Mouse (Mus musculus) ES-E14 (cell line): ENCODE data around the gene Sar1b. TPM values are rescaled to one million over a fixed set of nuclear protein-coding genes. Genes with fewer than 3 reads are reported as not detected.
"Not testable (repeated sequence)": the region's sequence is repeated elsewhere in the genome, so short reads cannot be mapped to it uniquely, and the experiment has no call there.

Experiments used
- DNase-seq: peaks from one replicate; pipeline ENCODE4 v3.0.0-alpha.2; 2013; ENCODE audit warnings: low read depth, low spot score
- H3K27ac ChIP-seq: 2 replicates; pipeline ENCODE4 v1.5.1; 2012; ENCODE audit warnings: low read depth, mild to moderate bottlenecking, low read length, moderate library complexity, mixed read lengths; ENCODE audit not compliant: poor library complexity, insufficient read depth, severe bottlenecking
- H3K36me3 ChIP-seq: 2 replicates; pipeline ENCODE4 v1.6.1; 2012; ENCODE audit warnings: mild to moderate bottlenecking, low read length, moderate library complexity, mixed read lengths; ENCODE audit not compliant: control insufficient read depth, poor library complexity, insufficient read depth, severe bottlenecking
- H3K4me1 ChIP-seq, 2 experiments: fragments of 150-350 bp in 1 of 2; sonication (generic) in 1 of 2; 2 replicates each; pipeline ENCODE4 v1.6.1; 2012; ENCODE audit warnings: low read length in 2 of 2, mild to moderate bottlenecking in 1 of 2, mixed read lengths in 1 of 2; ENCODE audit not compliant: control insufficient read depth in 2 of 2, insufficient read depth in 2 of 2, poor library complexity in 1 of 2
- H3K4me3 ChIP-seq, 2 experiments: fragments of 150-350 bp in 1 of 2; sonication (generic) in 1 of 2; 2 replicates each; pipeline ENCODE4 v1.5.1; 2012; ENCODE audit warnings: low read length in 2 of 2, low read depth in 1 of 2, mild to moderate bottlenecking in 1 of 2, mixed read lengths in 1 of 2; ENCODE audit not compliant: insufficient read depth in 1 of 2, poor library complexity in 1 of 2, severe bottlenecking in 1 of 2
- H3K9ac ChIP-seq: 2 replicates; pipeline ENCODE4 v1.6.1; 2012; ENCODE audit warnings: low read depth, mild to moderate bottlenecking, low read length, mixed read lengths; ENCODE audit not compliant: poor library complexity, insufficient read depth, severe bottlenecking
- H3K9me3 ChIP-seq: fragments of 150-350 bp; sonication (generic); 2 replicates; pipeline ENCODE4 v1.6.1; 2012; ENCODE audit warnings: low read depth, mild to moderate bottlenecking, low read length; ENCODE audit not compliant: control insufficient read depth, insufficient read depth
- CHD2 ChIP-seq: IDR thresholded peaks from 2 replicates; pipeline ENCODE4 v1.6.1; 2014; ENCODE audit warnings: mild to moderate bottlenecking, low read depth, low read length, inconsistent platforms
- HCFC1 ChIP-seq: IDR thresholded peaks from 2 replicates; pipeline ENCODE4 v1.6.1; 2012; ENCODE audit warnings: low read length, inconsistent platforms, borderline replicate concordance; ENCODE audit not compliant: insufficient read depth
- MAFK ChIP-seq: IDR thresholded peaks from 2 replicates; pipeline ENCODE4 v1.6.1; 2014; ENCODE audit warnings: mild to moderate bottlenecking, low read depth, low read length, inconsistent platforms; ENCODE audit not compliant: insufficient read depth
- ZC3H11A ChIP-seq: IDR thresholded peaks from 2 replicates; pipeline ENCODE4 v1.6.1; 2012; ENCODE audit warnings: low read depth, mild to moderate bottlenecking, inconsistent platforms, low read length, borderline replicate concordance
- ZNF384 ChIP-seq: IDR thresholded peaks from 2 replicates; pipeline ENCODE4 v1.6.1; 2012; ENCODE audit warnings: low read depth, low read length, inconsistent platforms
- in situ Hi-C, 2 experiments: fragments of 600-800 bp; cut with MboI; formaldehyde crosslinking; loops; one replicate each; pipeline ENCODE4 v1.15.1; 2025; ENCODE audit warnings: low sequenced_read_pairs in 2 of 2, inconsistent platforms in 1 of 2; ENCODE audit not compliant: unreplicated experiment in 2 of 2
- total RNA-seq: library from RNA; depleted of rRNA; stranded (reverse); fragments of 300-350 nt; gene quantifications from 2 replicates; pipeline ENCODE4 v1.2.3, GENCODE M21; 2012

Gene Sar1b
- total RNA-seq, 1 experiment: 86.1 TPM

DNA sequence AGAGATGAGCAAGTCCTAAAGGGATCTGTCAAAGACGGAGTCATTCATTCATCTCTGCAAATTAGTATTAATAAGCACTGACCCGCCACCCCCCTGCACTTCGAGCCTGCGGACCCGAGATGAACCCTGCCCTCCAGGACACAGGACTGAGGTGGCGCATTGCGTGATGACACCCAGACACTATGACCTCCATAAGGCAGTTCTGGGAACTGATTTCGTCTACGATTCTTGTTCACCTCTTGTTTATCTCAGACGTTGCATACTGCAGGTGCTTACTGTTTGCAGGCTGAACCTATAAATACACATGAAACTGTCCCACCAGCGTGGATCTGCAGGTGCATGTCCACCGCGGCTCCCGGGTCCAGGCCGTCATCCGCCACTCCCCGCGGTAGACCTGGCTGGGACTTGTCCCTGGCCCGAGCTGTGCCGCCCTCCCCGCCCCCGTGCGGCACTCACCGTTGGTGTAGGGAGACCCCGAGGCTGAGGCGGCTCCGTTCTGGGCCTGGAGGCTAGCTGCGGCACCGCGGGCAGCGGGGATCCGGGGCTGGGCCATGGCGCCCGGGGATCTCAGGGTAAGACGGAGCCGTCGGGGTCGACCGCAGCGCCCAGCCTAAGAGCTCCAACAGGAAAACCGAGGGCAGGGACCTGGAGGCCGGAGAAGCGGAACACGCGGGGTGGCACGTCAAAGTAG, 7.7 kb upstream of the Sar1b start:
- Histone ChIP-seq H3K36me3 (no peaks in the 10 kb centered on the region), H3K4me3 (peak overlapping the region; percentile 79 to 92), H3K4me1 (no peaks in the 10 kb centered on the region), H3K9ac (peak overlapping the region; percentile 83), H3K9me3 (no peaks in the 10 kb centered on the region), H3K27ac (no peak overlapping the region)
- DNase-seq: no peak
- TF ChIP-seq CHD2: no peak
- TF ChIP-seq HCFC1: 0 out of 2 replicates have a peak, but pooled peaks have one; percentile 38
- in situ Hi-C loops: no loop called here

DNA sequence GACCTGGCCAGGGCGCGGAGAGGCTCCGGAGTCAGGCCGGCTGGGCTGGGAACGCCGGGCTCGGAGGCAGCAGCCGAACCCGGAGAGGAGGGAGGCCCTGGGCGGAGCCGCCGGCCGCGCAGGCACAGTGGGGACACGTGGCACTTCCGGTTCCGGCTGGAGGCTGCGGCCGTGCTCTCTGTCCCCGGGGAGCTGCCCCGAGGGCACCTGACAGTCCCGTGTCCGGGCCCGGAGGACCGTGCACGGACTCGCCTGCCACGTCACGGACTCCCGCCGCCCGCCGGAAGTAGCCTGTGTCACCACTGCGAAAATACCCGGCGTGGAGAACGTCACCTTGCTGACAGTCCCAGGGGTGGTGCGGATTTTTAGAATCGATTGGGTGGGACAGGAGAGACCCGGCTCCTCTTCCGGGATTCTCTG, 7.1 kb upstream of the Sar1b start:
- Histone ChIP-seq H3K9me3 (no peaks in the 10 kb centered on the region), H3K36me3 (no peaks in the 10 kb centered on the region), H3K4me3 (peak overlapping the region; percentile 79 to 92), H3K9ac (peak overlapping the region; percentile 83), H3K4me1 (no peaks in the 10 kb centered on the region), H3K27ac (no peak overlapping the region)
- in situ Hi-C loops: no loop called here
- peak; percentile 76 for DNase-seq
- peak; percentile 76 for TF ChIP-seq HCFC1
- no peak for TF ChIP-seq CHD2

DNA sequence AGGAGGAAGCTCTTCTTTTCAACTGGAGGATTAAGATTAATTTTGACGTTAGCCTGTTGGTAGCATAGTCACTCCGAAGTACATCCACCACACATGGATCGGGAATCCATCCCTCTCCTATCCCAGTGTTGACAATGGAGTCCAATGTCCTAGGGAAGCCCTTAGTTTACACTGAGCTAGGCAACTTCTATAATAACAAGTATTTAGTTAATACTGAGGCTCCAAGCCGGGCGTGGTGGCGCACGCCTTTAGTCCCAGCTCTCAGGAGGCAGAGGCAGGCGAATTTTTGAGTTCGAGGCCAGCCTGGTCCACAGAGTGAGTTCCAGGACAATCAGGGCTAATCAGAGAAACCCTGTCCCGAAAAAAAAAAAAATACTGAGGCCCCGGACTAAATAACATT, 6.5 kb upstream of the Sar1b start:
- TF ChIP-seq HCFC1 (no peak), ZC3H11A (no peak), ZNF384 (no peak), CHD2 (no peak), MAFK (no peak)
- no peaks in the 10 kb centered on the region for H3K4me1 ChIP-seq
- in situ Hi-C loops: no loop called here
- H3K4me3 ChIP-seq: peak overlapping the region; percentile 79 to 92
- no peaks in the 10 kb centered on the region for H3K9me3 ChIP-seq
- no peaks in the 10 kb centered on the region for H3K36me3 ChIP-seq
- no peak overlapping the region for H3K27ac ChIP-seq
- H3K9ac ChIP-seq: peak overlapping the region; percentile 83
- no peak for DNase-seq

DNA sequence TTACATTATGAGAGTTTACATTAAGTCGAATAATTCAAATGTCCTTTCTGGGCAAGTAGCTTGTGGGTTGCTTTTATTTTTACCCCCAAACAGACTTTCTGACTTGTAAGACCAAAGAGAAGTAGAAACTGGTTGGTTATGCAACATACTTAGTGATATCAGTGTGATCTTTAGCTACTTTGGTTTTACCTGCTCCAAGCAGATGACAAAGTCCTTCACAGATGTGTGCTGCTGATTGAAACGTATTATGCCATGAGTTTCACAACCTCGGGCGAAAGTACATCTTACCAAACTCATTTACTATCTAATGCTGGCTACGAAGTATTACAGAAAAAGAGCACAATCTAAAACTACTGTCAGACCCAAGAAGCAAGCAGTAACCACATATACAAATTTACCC, 5.9 kb upstream of the Sar1b start:
- no peak overlapping the region for H3K27ac ChIP-seq
- TF ChIP-seq MAFK (no peak), ZNF384 (no peak), CHD2 (no peak), ZC3H11A (no peak), HCFC1 (no peak)
- H3K36me3 ChIP-seq: no peaks in the 10 kb centered on the region
- no peak for DNase-seq
- H3K4me1 ChIP-seq: no peaks in the 10 kb centered on the region
- no peak overlapping the region for H3K9ac ChIP-seq
- H3K4me3 ChIP-seq: no peak overlapping the region
- in situ Hi-C loops: no loop called here
- no peaks in the 10 kb centered on the region for H3K9me3 ChIP-seq

DNA sequence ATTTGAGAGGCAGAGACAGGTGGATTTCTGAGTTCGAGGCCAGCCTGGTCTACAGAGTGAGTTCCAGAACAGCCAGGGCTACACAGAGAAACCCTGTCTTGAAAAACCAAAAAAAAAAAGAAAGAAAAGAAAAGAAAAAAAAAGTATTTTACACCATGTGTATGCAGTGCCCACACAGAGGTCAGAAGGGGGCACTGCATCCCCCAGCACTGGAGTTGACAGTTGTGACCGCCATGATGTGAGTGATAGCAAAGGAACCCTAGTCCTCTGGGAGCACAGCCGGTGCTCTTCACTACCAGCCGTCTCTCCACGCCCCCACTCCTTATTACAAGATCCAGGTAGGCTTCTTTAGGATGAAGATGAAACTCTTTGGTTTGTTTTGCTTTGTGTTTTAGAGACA, 5.3 kb upstream of the Sar1b start:
- H3K36me3 ChIP-seq, H3K9ac ChIP-seq, H3K27ac ChIP-seq, in situ Hi-C loops, DNase-seq, H3K4me1 ChIP-seq, H3K4me3 ChIP-seq, H3K9me3 ChIP-seq: not testable (repeated sequence)
